Comparison of ENCODE assay signal across 17 mouse cellular contexts in genomic region chr1:64008031-64008430, GRCm38 (mm10).
"Had no signal": no experiment of that assay in that cellular context is flagged by ENCODE, and none has a peak within 500 bp of the region (broad histone marks: within the 10 kb centered on the region; RNA-seq: fewer than 3 reads in every experiment).

No protein-coding gene starts in this region.

- ATAC-seq: lung, postnatal 0 days; midbrain, embryonic 13.5 days; midbrain, embryonic 15.5 days had no signal

- H3K4me1 ChIP-seq: lung, embryonic 15.5 days; midbrain, embryonic 15.5 days; stomach, embryonic 15.5 days had no signal

- H3K9me3 ChIP-seq: lung, embryonic 15.5 days; midbrain, embryonic 13.5 days; midbrain, embryonic 15.5 days; neural tube, embryonic 12.5 days; stomach, embryonic 15.5 days had no signal

- H3K36me3 ChIP-seq: lung, embryonic 15.5 days; midbrain, embryonic 13.5 days; midbrain, embryonic 15.5 days; neural tube, embryonic 12.5 days; stomach, embryonic 15.5 days had no signal

- H3K4me2 ChIP-seq: lung, embryonic 15.5 days; midbrain, embryonic 11.5 days; midbrain, embryonic 13.5 days; midbrain, embryonic 15.5 days; neural tube, embryonic 12.5 days; stomach, embryonic 15.5 days had no signal

- H3K27me3 ChIP-seq: lung, embryonic 15.5 days; midbrain, embryonic 13.5 days; midbrain, embryonic 15.5 days; neural tube, embryonic 12.5 days; stomach, embryonic 15.5 days had no signal

- H3K9ac ChIP-seq: lung, embryonic 15.5 days; midbrain, embryonic 13.5 days; midbrain, embryonic 15.5 days; neural tube, embryonic 12.5 days; stomach, embryonic 15.5 days had no signal

- DNase-seq: lung, adult 2 months; lung, postnatal 14 days; lung, postnatal 36 days; right cerebral cortex, postnatal 14 days; thymus, adult 2 months; thymus, postnatal 25 days; thymus, postnatal 4 days had no signal

- H3K4me3 ChIP-seq: lung, embryonic 15.5 days; megakaryocyte, embryonic 14.5 days; midbrain, embryonic 13.5 days; midbrain, embryonic 15.5 days; neural tube, embryonic 12.5 days; stomach, embryonic 15.5 days had no signal

- H3K27ac ChIP-seq: lung, embryonic 15.5 days; macrophage; midbrain, embryonic 13.5 days; midbrain, embryonic 15.5 days; neural tube, embryonic 12.5 days; stomach, embryonic 15.5 days; stomach, postnatal 0 days had no signal
